24 mouse cellular contexts compared by ENCODE assay signal in the genomic region with DNA sequence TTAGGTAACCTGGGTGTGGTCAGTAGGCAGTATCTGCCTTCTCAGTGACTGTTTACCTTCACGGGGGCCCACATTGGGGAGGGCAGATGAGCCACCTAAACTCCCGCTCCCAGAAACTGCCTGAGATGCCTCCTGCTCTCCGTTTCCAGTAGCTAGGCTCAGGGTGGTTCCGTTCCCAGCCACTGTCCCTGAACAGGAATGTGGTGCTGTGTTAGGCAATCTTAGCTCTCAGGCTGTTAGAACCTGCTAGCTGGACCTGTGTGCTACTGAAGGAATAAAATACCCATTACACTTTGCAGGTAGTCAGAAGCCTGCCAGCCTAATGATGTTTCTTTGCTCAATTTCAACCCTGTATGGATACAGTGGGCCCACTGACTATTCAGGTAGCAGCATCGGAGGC. TPM values are rescaled to one million over a fixed set of nuclear protein-coding genes. Genes with fewer than 3 reads are reported as not detected.
DNase-seq lines count a peak whose midpoint lies in the region; ATAC-seq lines count a peak whose summit lies in the region.
"Had no signal": no experiment of that assay in that cellular context is flagged by ENCODE, and none has a peak within 500 bp of the region (broad histone marks: within the 10 kb centered on the region; RNA-seq: fewer than 3 reads in every experiment).

No protein-coding gene starts in this region.

- no peaks in the 10 kb centered on the region for H3K9me3 ChIP-seq in heart, embryonic 13.5 days
- no peaks in the 10 kb centered on the region for H3K9me3 ChIP-seq in liver, embryonic 11.5 days (ENCODE audit: control insufficient read depth, low read length)
- H3K9me3 ChIP-seq in liver, embryonic 12.5 days (replicated peaks) = no peaks in the 10 kb centered on the region
- H3K9me3 ChIP-seq in intestine, embryonic 16.5 days (ENCODE audit: control insufficient read depth, low read length) = no peaks in the 10 kb centered on the region
- H3K9me3 ChIP-seq in liver, embryonic 16.5 days (replicated peaks; ENCODE audit: control insufficient read depth, low read length) = no peaks in the 10 kb centered on the region
- H3K9me3 ChIP-seq: limb, embryonic 13.5 days; neural tube, embryonic 13.5 days had no signal

- peaks cover 80% of the 10 kb centered on the region for H3K4me1 ChIP-seq in heart, embryonic 13.5 days
- peaks cover 22% of the 10 kb centered on the region for H3K4me1 ChIP-seq in liver, embryonic 11.5 days (replicated peaks; ENCODE audit: control insufficient read depth, insufficient read depth, low read length)
- peaks cover 40% of the 10 kb centered on the region for H3K4me1 ChIP-seq in liver, embryonic 12.5 days
- peaks cover 15% of the 10 kb centered on the region for H3K4me1 ChIP-seq in intestine, embryonic 16.5 days (ENCODE audit: control insufficient read depth, insufficient read depth, low read length)
- H3K4me1 ChIP-seq in liver, embryonic 16.5 days (ENCODE audit: control insufficient read depth, low read depth, low read length) = peaks cover 18% of the 10 kb centered on the region

- H3K4me2 ChIP-seq in heart, embryonic 13.5 days = 0 out of 2 replicates have a peak overlapping the region, but pooled peaks have one; percentile 5
- no peak overlapping the region for H3K4me2 ChIP-seq in liver, embryonic 11.5 days
- H3K4me2 ChIP-seq in liver, embryonic 12.5 days = no peak overlapping the region
- no peak overlapping the region for H3K4me2 ChIP-seq in intestine, embryonic 16.5 days (ENCODE audit: low read depth, low read length)
- no peak overlapping the region for H3K4me2 ChIP-seq in liver, embryonic 16.5 days (ENCODE audit: low read depth, low read length)
- H3K4me2 ChIP-seq: hindbrain, embryonic 14.5 days; limb, embryonic 13.5 days; lung, embryonic 14.5 days; neural tube, embryonic 13.5 days had no signal

- ATAC-seq in heart, embryonic 13.5 days (ENCODE audit: extremely low read depth, insufficient number of reproducible peaks, low FRiP score, low TSS enrichment) = no peak
- no peak for ATAC-seq in liver, embryonic 11.5 days (replicated peaks; ENCODE audit: low FRiP score)
- ATAC-seq in liver, embryonic 12.5 days = no peak
- 0 out of 2 replicates have a peak, but pooled peaks have one; percentile 10 for ATAC-seq in intestine, embryonic 16.5 days
- peak; percentile 23; the same call in 1 of the 2 replicates for ATAC-seq in liver, embryonic 16.5 days (ENCODE audit: low read depth)
- ATAC-seq: inflammation-experienced regulatory T-cells, adult 6 months; midbrain, embryonic 16.5 days had no signal

- 49% methylated on average over 5 of the region's 5 CpGs for WGBS in heart, embryonic 13.5 days
- WGBS in liver, embryonic 11.5 days = 53% methylated on average over 5 of the region's 5 CpGs
- WGBS in liver, embryonic 12.5 days (ENCODE audit: insufficient replicate concordance) = 47% methylated on average over 5 of the region's 5 CpGs
- WGBS in intestine, embryonic 16.5 days = 46% methylated on average over 5 of the region's 5 CpGs
- WGBS in liver, embryonic 16.5 days (ENCODE audit: insufficient replicate concordance) = 43% methylated on average over 5 of the region's 5 CpGs

- H3K27ac ChIP-seq in heart, embryonic 13.5 days (replicated peaks) = peak overlapping the region; percentile 40
- H3K27ac ChIP-seq in liver, embryonic 11.5 days (ENCODE audit: low read depth, low read length) = no peak overlapping the region
- H3K27ac ChIP-seq in liver, embryonic 12.5 days = no peak overlapping the region
- no peak overlapping the region for H3K27ac ChIP-seq in intestine, embryonic 16.5 days (ENCODE audit: low read length)
- H3K27ac ChIP-seq in liver, embryonic 16.5 days (ENCODE audit: low read length) = no peak overlapping the region
- H3K27ac ChIP-seq: gastrocnemius, adult 2 months; hindbrain, embryonic 14.5 days; layer of hippocampus, adult 2 months; limb, embryonic 13.5 days; neural tube, embryonic 13.5 days had no signal

- H3K27me3 ChIP-seq in heart, embryonic 13.5 days (replicated peaks) = no peaks in the 10 kb centered on the region
- H3K27me3 ChIP-seq in liver, embryonic 11.5 days (replicated peaks; ENCODE audit: control insufficient read depth, insufficient read depth, low read length) = no peaks in the 10 kb centered on the region; the same call in 1 of the 2 replicates
- H3K27me3 ChIP-seq in liver, embryonic 12.5 days (replicated peaks) = peaks cover 17% of the 10 kb centered on the region; the same call in 1 of the 2 replicates
- H3K27me3 ChIP-seq in intestine, embryonic 16.5 days (replicated peaks; ENCODE audit: control insufficient read depth, insufficient read depth, low read length) = no peaks in the 10 kb centered on the region
- no peaks in the 10 kb centered on the region for H3K27me3 ChIP-seq in liver, embryonic 16.5 days (ENCODE audit: control insufficient read depth, insufficient read depth, low read depth, low read length)
- H3K27me3 ChIP-seq: limb, embryonic 13.5 days; neural tube, embryonic 13.5 days had no signal

- H3K36me3 ChIP-seq in heart, embryonic 13.5 days = no peaks in the 10 kb centered on the region
- no peaks in the 10 kb centered on the region for H3K36me3 ChIP-seq in liver, embryonic 11.5 days (ENCODE audit: control insufficient read depth, insufficient read depth, low read length)
- H3K36me3 ChIP-seq in liver, embryonic 12.5 days = no peaks in the 10 kb centered on the region
- H3K36me3 ChIP-seq in intestine, embryonic 16.5 days (ENCODE audit: control insufficient read depth, insufficient read depth, low read length) = no peaks in the 10 kb centered on the region
- H3K36me3 ChIP-seq in liver, embryonic 16.5 days (ENCODE audit: control insufficient read depth, insufficient read depth) = no peaks in the 10 kb centered on the region
- H3K36me3 ChIP-seq: limb, embryonic 13.5 days; neural tube, embryonic 13.5 days had no signal

- H3K9ac ChIP-seq in heart, embryonic 13.5 days = peak overlapping the region; percentile 54; the same call in 1 of the 2 replicates
- peak overlapping the region; percentile 26; the same call in 1 of the 2 replicates for H3K9ac ChIP-seq in liver, embryonic 11.5 days (ENCODE audit: low read depth, low read length)
- no peak overlapping the region for H3K9ac ChIP-seq in liver, embryonic 12.5 days
- no peak overlapping the region for H3K9ac ChIP-seq in intestine, embryonic 16.5 days (ENCODE audit: low read depth, low read length)
- H3K9ac ChIP-seq in liver, embryonic 16.5 days (ENCODE audit: low read depth, low read length) = no peak overlapping the region
- H3K9ac ChIP-seq: hindbrain, embryonic 14.5 days; limb, embryonic 13.5 days; lung, embryonic 14.5 days; neural tube, embryonic 13.5 days had no signal

- DNase-seq in heart, adult 8-10 months (ENCODE audit: low spot score) = no peak
- DNase-seq in liver, embryonic 11.5 days (ENCODE audit: low spot score) = no peak
- no peak for DNase-seq in left cerebral cortex, adult 11 months (ENCODE audit: low spot score)
- DNase-seq: adrenal gland, adult 2 months; cerebellum, adult 11 months; cerebellum, adult 9-11 months; gastrocnemius, adult 2 months; heart, postnatal 10 days; kidney, postnatal 25 days; layer of hippocampus, postnatal 36 days; lung, embryonic 14.5 days; lung, postnatal 4 days; thymus, postnatal 25 days had no signal

- H3K4me3 ChIP-seq in heart, embryonic 13.5 days = no peak overlapping the region
- H3K4me3 ChIP-seq in liver, embryonic 11.5 days (ENCODE audit: low read depth, low read length) = no peak overlapping the region
- no peak overlapping the region for H3K4me3 ChIP-seq in liver, embryonic 12.5 days
- H3K4me3 ChIP-seq in intestine, embryonic 16.5 days (ENCODE audit: low read length) = no peak overlapping the region
- no peak overlapping the region for H3K4me3 ChIP-seq in liver, embryonic 16.5 days (ENCODE audit: low read depth, low read length)
- H3K4me3 ChIP-seq: gastrocnemius, adult 2 months; layer of hippocampus, adult 2 months; limb, embryonic 13.5 days; myocyte; neural tube, embryonic 13.5 days had no signal

RNA-seq across cellular contexts. Expression of a gene that starts 37.8 kb away (rescaled TPM):
- 51.2 and 51.8 TPM in 2 replicates for polyA plus RNA-seq in heart, embryonic 13.5 days (2015; fragmentation: Nextera tagmentation; extraction: Ambion mirVana)
- total RNA-seq in heart, adult 8-10 months (2022) = 10 to 100 TPM in 2 of 4 experiments, 1 to 10 TPM in 2; 8.6 to 18.9 (median 10.7) TPM
- 29.4 and 30.4 TPM in 2 replicates for polyA plus RNA-seq in liver, embryonic 11.5 days (2014; fragmentation: Nextera tagmentation; extraction: Ambion mirVana)
- polyA plus RNA-seq in liver, embryonic 12.5 days (2016; fragmentation: Nextera tagmentation; extraction: Ambion mirVana) = 22.2 and 23.3 TPM in 2 replicates
- polyA plus RNA-seq in intestine, embryonic 16.5 days (2015; fragmentation: Nextera tagmentation; extraction: Ambion mirVana) = 36.4 and 40.8 TPM in 2 replicates
- polyA plus RNA-seq in liver, embryonic 16.5 days (2015; fragmentation: Nextera tagmentation; extraction: Ambion mirVana) = 11.2 and 11.7 TPM in 2 replicates

Comparison
In these comparisons a context has a peak if more than half of its experiments do, and no peak if none do; other contexts are left out.
1. ATAC-seq: peak in intestine, embryonic 16.5 days (single experiment) and liver, embryonic 16.5 days (single experiment); none in heart, embryonic 13.5 days (single experiment), liver, embryonic 11.5 days (single experiment) and liver, embryonic 12.5 days (single experiment).
2. H3K9ac ChIP-seq: peak in heart, embryonic 13.5 days (single experiment) and liver, embryonic 11.5 days (single experiment); none in liver, embryonic 12.5 days (single experiment), intestine, embryonic 16.5 days (single experiment) and liver, embryonic 16.5 days (single experiment).